Mouse (Mus musculus) myocyte (in vitro differentiated cells): ENCODE results near the gene Pfdn4. TPM values are rescaled to one million over a fixed set of nuclear protein-coding genes. Genes with fewer than 3 reads are reported as not detected.
A peak's percentile ranks its signal among the peaks of the same experiment; 100 is the strongest.
"Not testable (repeated sequence)": the region's sequence is repeated elsewhere in the genome, so short reads cannot be mapped to it uniquely, and the experiment has no call there.

ENCODE experiments used
- H3K27me3 ChIP-seq: one replicate; pipeline ENCODE4 v1.6.1; 2011; ENCODE audit not compliant: control insufficient read depth, insufficient read depth, insufficient read length
- H3K36me3 ChIP-seq: one replicate; pipeline ENCODE4 v1.6.1; 2011; ENCODE audit not compliant: control insufficient read depth, insufficient read depth
- H3K4me2 ChIP-seq: one replicate; pipeline ENCODE4 v1.6.1; 2011; ENCODE audit warnings: low read depth, control low read depth
- H3K4me3 ChIP-seq: one replicate; pipeline ENCODE4 v1.5.1; 2011; ENCODE audit warnings: mild to moderate bottlenecking, control low read depth, moderate library complexity
- H3K79me2 ChIP-seq: one replicate; pipeline ENCODE4 v1.6.1; 2011; ENCODE audit not compliant: control insufficient read depth, insufficient read depth
- H3ac ChIP-seq: one replicate; pipeline ENCODE4 v1.6.1; 2011; ENCODE audit not compliant: control insufficient read depth, insufficient read length
- CEBPB ChIP-seq: IDR thresholded peaks from 2 replicates; pipeline ENCODE4 v1.6.1; 2011; ENCODE audit warnings: mild to moderate bottlenecking, moderate library complexity; ENCODE audit not compliant: poor library complexity, insufficient read depth, severe bottlenecking
- E2F4 ChIP-seq: IDR thresholded peaks from one replicate; pipeline ENCODE4 v1.6.1; 2011; ENCODE audit warnings: mild to moderate bottlenecking, control low read depth, moderate library complexity; ENCODE audit not compliant: insufficient read depth
- MAX ChIP-seq: IDR thresholded peaks from one replicate; pipeline ENCODE4 v1.6.1; 2011; ENCODE audit warnings: low read depth, mild to moderate bottlenecking, control low read depth
- MYOD1 ChIP-seq, 3 experiments: IDR thresholded peaks; one replicate each; pipeline ENCODE4 v1.6.1; 2011; ENCODE audit warnings: control low read depth in 2 of 3, low read depth in 2 of 3, mild to moderate bottlenecking in 2 of 3, moderate library complexity in 1 of 3; ENCODE audit not compliant: insufficient read length in 2 of 3, control insufficient read depth in 1 of 3
- MYOG ChIP-seq, 3 experiments: IDR thresholded peaks; one replicate each; pipeline ENCODE4 v1.6.1; 2011; ENCODE audit warnings: control low read depth in 2 of 3, low read depth in 2 of 3, mild to moderate bottlenecking in 2 of 3; ENCODE audit not compliant: insufficient read length in 2 of 3, control insufficient read depth in 1 of 3, insufficient read depth in 1 of 3
- POLR2A ChIP-seq: IDR thresholded peaks from one replicate; pipeline ENCODE4 v1.6.1; 2011; ENCODE audit warnings: low read depth, mild to moderate bottlenecking, control low read depth, moderate library complexity; ENCODE audit not compliant: insufficient read length
- POLR2AphosphoS2 ChIP-seq: IDR thresholded peaks from one replicate; pipeline ENCODE4 v1.6.1; 2011; ENCODE audit warnings: low read depth, control low read depth; ENCODE audit not compliant: insufficient read length
- REST ChIP-seq: IDR thresholded peaks from one replicate; pipeline ENCODE4 v1.6.1; 2011; ENCODE audit warnings: mild to moderate bottlenecking, control low read depth, moderate library complexity; ENCODE audit not compliant: insufficient read depth, insufficient read length
- SRF ChIP-seq: IDR thresholded peaks from one replicate; pipeline ENCODE4 v1.6.1; 2011; ENCODE audit warnings: low read depth; ENCODE audit not compliant: control insufficient read depth, insufficient read length
- TCF12 ChIP-seq: IDR thresholded peaks from one replicate; pipeline ENCODE4 v1.6.1; 2011; ENCODE audit warnings: mild to moderate bottlenecking, control low read depth; ENCODE audit not compliant: poor library complexity, insufficient read depth, severe bottlenecking
- TCF3 ChIP-seq: IDR thresholded peaks from one replicate; pipeline ENCODE4 v1.6.1; 2011; ENCODE audit warnings: low read depth, control low read depth; ENCODE audit not compliant: insufficient read length
- USF1 ChIP-seq: IDR thresholded peaks from one replicate; pipeline ENCODE4 v1.6.1; 2011; ENCODE audit warnings: low read depth, mild to moderate bottlenecking, control low read depth, moderate library complexity
- polyA plus RNA-seq: library from polyadenylated mRNA; unstranded; fragments of >200 nt; fragmentation: generic; extraction: Trizol; gene quantifications from one replicate; pipeline ENCODE4 v1.2.1, GENCODE M21; 2012; ENCODE audit warnings: missing spikeins

Gene Pfdn4
- polyA plus RNA-seq = 34.0 TPM

GRCm38 (mm10) chr2:170496154-170496930, at the start of gene Pfdn4:
TSS of gene Pfdn4 (plus strand) at chr2:170496428.
- TF ChIP-seq SRF (no peak), CEBPB (no peak), MYOD1 (IDR thresholded peaks at IDR 0.05; ENCODE audit: control insufficient read depth in 1 of 3, insufficient read length in 2 of 3, low read depth in 2 of 3) (no peak)

GRCm38 (mm10) chr2:170446843-170447383, 49.3 kb upstream of the Pfdn4 start:
- no peaks in the 10 kb centered on the region for H3K36me3 ChIP-seq
- no peak for TF ChIP-seq CEBPB
- TF ChIP-seq REST = no peak
- TF ChIP-seq MYOD1 (IDR thresholded peaks at IDR 0.05; ENCODE audit: control insufficient read depth in 1 of 3, insufficient read length in 2 of 3, low read depth in 2 of 3) = no peak
- TF ChIP-seq TCF3 = no peak
- TF ChIP-seq TCF12 = no peak
- no peak for TF ChIP-seq POLR2A
- no peak overlapping the region for H3ac ChIP-seq
- H3K4me2 ChIP-seq = no peak overlapping the region
- H3K4me3 ChIP-seq = no peak overlapping the region
- H3K79me2 ChIP-seq = no peaks in the 10 kb centered on the region
- peaks cover 4% of the 10 kb centered on the region for H3K27me3 ChIP-seq

More at GRCm38 (mm10) chr2:170496154-170496930, at the start of gene Pfdn4:
- H3K4me3 ChIP-seq = no peak within 1 kb of the TSS
- H3K4me2 ChIP-seq = no peak within 1 kb of the TSS
- peaks cover 50% of the 10 kb centered on the region for H3K27me3 ChIP-seq
- H3K36me3 ChIP-seq = no peaks in the 10 kb centered on the region
- no peaks in the 10 kb centered on the region for H3K79me2 ChIP-seq
- no peak within 1 kb of the TSS for H3ac ChIP-seq

- Histone ChIP-seq H3ac (no peak overlapping the region), H3K4me2 (no peak overlapping the region), H3K36me3 (no peaks in the 10 kb centered on the region), H3K27me3 (peaks cover 9% of the 10 kb centered on the region), H3K79me2 (no peaks in the 10 kb centered on the region), H3K4me3 (no peak overlapping the region)
- TF ChIP-seq E2F4 = no peak
- no peak for TF ChIP-seq TCF3
- no peak for TF ChIP-seq USF1
- TF ChIP-seq MYOD1 (IDR thresholded peaks at IDR 0.05; ENCODE audit: control insufficient read depth in 1 of 3, insufficient read length in 2 of 3, low read depth in 2 of 3) = no peak
- TF ChIP-seq POLR2AphosphoS2 = no peak
- TF ChIP-seq SRF = no peak
- TF ChIP-seq TCF12 = no peak
- no peak for TF ChIP-seq CEBPB
- TF ChIP-seq MAX = no peak
Observed at GRCm38 (mm10) chr2:170447651-170448050, 48.6 kb upstream of the Pfdn4 start.

GRCm38 (mm10) chr2:170450933-170451332, 45.3 kb upstream of the Pfdn4 start:
- H3ac ChIP-seq = no peak overlapping the region
- no peaks in the 10 kb centered on the region for H3K36me3 ChIP-seq
- H3K79me2 ChIP-seq = no peaks in the 10 kb centered on the region
- peaks cover 19% of the 10 kb centered on the region for H3K27me3 ChIP-seq
- TF ChIP-seq MYOG (IDR thresholded peaks at IDR 0.05; ENCODE audit: control insufficient read depth in 1 of 3, insufficient read depth in 1 of 3, insufficient read length in 2 of 3, low read depth in 2 of 3) (no peak), TCF3 (no peak), REST (no peak), MYOD1 (IDR thresholded peaks at IDR 0.05; ENCODE audit: control insufficient read depth in 1 of 3, insufficient read length in 2 of 3, low read depth in 2 of 3) (no peak), CEBPB (no peak), E2F4 (no peak), POLR2AphosphoS2 (no peak), MAX (no peak), POLR2A (no peak), USF1 (no peak)
- H3K4me2 ChIP-seq = peak overlapping the region; percentile 28
- no peak overlapping the region for H3K4me3 ChIP-seq

GRCm38 (mm10) chr2:170453809-170454208, 42.4 kb upstream of the Pfdn4 start:
- not testable (repeated sequence) for H3K79me2 ChIP-seq, H3K4me2 ChIP-seq, H3K4me3 ChIP-seq, H3ac ChIP-seq, H3K36me3 ChIP-seq
- peaks cover 27% of the 10 kb centered on the region for H3K27me3 ChIP-seq
